Comparison of ENCODE assay signal across 8 mouse cellular contexts in genomic region chr1:134559976-134560375, GRCm38 (mm10). TPM values are rescaled to one million over a fixed set of nuclear protein-coding genes. Genes with fewer than 3 reads are reported as not detected.
DNase-seq lines count a peak whose midpoint lies in the region; ATAC-seq lines count a peak whose summit lies in the region.

Gene Kdm5b, plus strand, starts transcription at chr1:134560171.

- WGBS in forebrain, embryonic 12.5 days = under 1% methylated on average over 33 of the region's 34 CpGs
- WGBS in heart, embryonic 16.5 days = 0% methylated on average over 34 of the region's 34 CpGs
- WGBS in liver, embryonic 15.5 days (ENCODE audit: insufficient replicate concordance) = under 1% methylated on average over 34 of the region's 34 CpGs
- WGBS in neural tube, embryonic 12.5 days = under 1% methylated on average over 34 of the region's 34 CpGs

- H3K9ac ChIP-seq in forebrain, embryonic 12.5 days = peak within 1 kb of the TSS; percentile 96
- H3K9ac ChIP-seq in heart, embryonic 16.5 days (ENCODE audit: low read length) = peak within 1 kb of the TSS; percentile 82
- H3K9ac ChIP-seq in liver, embryonic 15.5 days = peak within 1 kb of the TSS; percentile 77
- H3K9ac ChIP-seq in neural tube, embryonic 12.5 days = peak within 1 kb of the TSS; percentile 100

- peak within 1 kb of the TSS; percentile 91 for H3K4me3 ChIP-seq in forebrain, embryonic 12.5 days (replicated peaks)
- peak within 1 kb of the TSS; percentile 68 for H3K4me3 ChIP-seq in heart, embryonic 16.5 days (ENCODE audit: low read length)
- peak within 1 kb of the TSS; percentile 78 for H3K4me3 ChIP-seq in liver, embryonic 15.5 days (replicated peaks)
- H3K4me3 ChIP-seq in neural tube, embryonic 12.5 days = peak within 1 kb of the TSS; percentile 100

- H3K27ac ChIP-seq in forebrain, embryonic 12.5 days = peak within 1 kb of the TSS; percentile 94
- peak within 1 kb of the TSS; percentile 89 for H3K27ac ChIP-seq in heart, embryonic 16.5 days (ENCODE audit: low read length)
- H3K27ac ChIP-seq in liver, embryonic 15.5 days (replicated peaks) = peak within 1 kb of the TSS; percentile 61
- H3K27ac ChIP-seq in neural tube, embryonic 12.5 days = peak within 1 kb of the TSS; percentile 92

- no peaks in the 10 kb centered on the region for H3K9me3 ChIP-seq in forebrain, embryonic 12.5 days
- no peaks in the 10 kb centered on the region for H3K9me3 ChIP-seq in heart, embryonic 16.5 days (replicated peaks; ENCODE audit: control insufficient read depth, low read length)
- H3K9me3 ChIP-seq in liver, embryonic 15.5 days (replicated peaks) = no peaks in the 10 kb centered on the region
- H3K9me3 ChIP-seq in neural tube, embryonic 12.5 days = no peaks in the 10 kb centered on the region

- H3K27me3 ChIP-seq in forebrain, embryonic 12.5 days = peaks cover 9% of the 10 kb centered on the region; the same call in 1 of the 2 replicates
- no peaks in the 10 kb centered on the region for H3K27me3 ChIP-seq in heart, embryonic 16.5 days (ENCODE audit: control insufficient read depth, insufficient read depth, low read length)
- H3K27me3 ChIP-seq in liver, embryonic 15.5 days = 0 out of 2 replicates have a peak, but pooled peaks cover 2% of the 10 kb centered on the region
- no peaks in the 10 kb centered on the region for H3K27me3 ChIP-seq in neural tube, embryonic 12.5 days (replicated peaks)

- ATAC-seq in forebrain, embryonic 12.5 days (ENCODE audit: low FRiP score) = peak; percentile 45
- ATAC-seq in heart, embryonic 16.5 days (replicated peaks; ENCODE audit: extremely low read depth, insufficient read depth, low FRiP score) = 0 out of 2 replicates have a peak, but pooled peaks have one; percentile 5
- 0 out of 2 replicates have a peak, but pooled peaks have one; percentile 4 for ATAC-seq in liver, embryonic 15.5 days (ENCODE audit: insufficient read depth)
- 0 out of 2 replicates have a peak, but pooled peaks have one; percentile 4 for ATAC-seq in neural tube, embryonic 12.5 days (ENCODE audit: low FRiP score, low read depth)

- H3K4me2 ChIP-seq in forebrain, embryonic 12.5 days = peak within 1 kb of the TSS; percentile 64
- peak within 1 kb of the TSS; percentile 87 for H3K4me2 ChIP-seq in heart, embryonic 16.5 days (ENCODE audit: low read depth, low read length)
- H3K4me2 ChIP-seq in liver, embryonic 15.5 days = peak within 1 kb of the TSS; percentile 98
- peak within 1 kb of the TSS; percentile 76 for H3K4me2 ChIP-seq in neural tube, embryonic 12.5 days (replicated peaks)

- peak; percentile 63 to 80 for DNase-seq in CD8-positive naive resting alpha-beta T cell, adult 2 months (ENCODE audit: low read depth in 2 of 2, low spot score in 2 of 2)
- DNase-seq in c-Kit-positive CD71-positive TER-119-positive erythroid progenitor cells, embryonic 14.5 days (ENCODE audit: low spot score) = peak; percentile 55
- peak; percentile 92 to 95 for DNase-seq in kidney, postnatal 25 days
- DNase-seq in telencephalon, adult 2 months (ENCODE audit: low read depth, low spot score) = peak; percentile 81

- peaks cover 40% of the 10 kb centered on the region for H3K4me1 ChIP-seq in forebrain, embryonic 12.5 days
- peaks cover 18% of the 10 kb centered on the region for H3K4me1 ChIP-seq in heart, embryonic 16.5 days (ENCODE audit: control insufficient read depth, insufficient read depth, low read length)
- peaks cover 62% of the 10 kb centered on the region for H3K4me1 ChIP-seq in liver, embryonic 15.5 days (replicated peaks)
- H3K4me1 ChIP-seq in neural tube, embryonic 12.5 days = peaks cover 23% of the 10 kb centered on the region

- no peaks in the 10 kb centered on the region for H3K36me3 ChIP-seq in forebrain, embryonic 12.5 days (replicated peaks)
- no peaks in the 10 kb centered on the region for H3K36me3 ChIP-seq in heart, embryonic 16.5 days (ENCODE audit: control insufficient read depth, insufficient read depth)
- H3K36me3 ChIP-seq in liver, embryonic 15.5 days (replicated peaks) = no peaks in the 10 kb centered on the region
- no peaks in the 10 kb centered on the region for H3K36me3 ChIP-seq in neural tube, embryonic 12.5 days

RNA-seq across cellular contexts. Expression of gene Kdm5b, which starts in this region (rescaled TPM):
- polyA plus RNA-seq in forebrain, embryonic 12.5 days (2016; fragmentation: Nextera tagmentation; extraction: Ambion mirVana) = 98.2 and 103 TPM in 2 replicates
- 24.4 and 28.0 TPM in 2 replicates for polyA plus RNA-seq in heart, embryonic 16.5 days (2015; fragmentation: Nextera tagmentation; extraction: Ambion mirVana)
- 5.6 TPM in 2 replicates for polyA plus RNA-seq in liver, embryonic 15.5 days (2015; fragmentation: Nextera tagmentation; extraction: Ambion mirVana)
- polyA plus RNA-seq in neural tube, embryonic 12.5 days (2016; fragmentation: Nextera tagmentation; extraction: Ambion mirVana) = 108 and 114 TPM in 2 replicates

Comparison
In these comparisons a context has a peak if more than half of its experiments do, and no peak if none do; other contexts are left out.
1. Peak in every context shown above with its lines: DNase-seq, ATAC-seq, H3K4me3 ChIP-seq and H3K27ac ChIP-seq.